Mouse (Mus musculus) urinary bladder, adult 2 months (tissue): ENCODE results near the gene Aqp2. TPM values are rescaled to one million over a fixed set of nuclear protein-coding genes. Genes with fewer than 3 reads are reported as not detected.

Experiments
- DNase-seq: peaks from one replicate; pipeline ENCODE4 v3.0.0; 2022; ENCODE audit warnings: low spot score
- polyA plus RNA-seq: library from polyadenylated mRNA; depleted of rRNA; stranded (reverse); fragments of >200 nt; gene quantifications from 2 replicates; pipeline ENCODE4 v1.2.3, GENCODE M21; 2012

The Aqp2 gene
- polyA plus RNA-seq, 1 experiment, result not detected

GRCm38 (mm10) chr15:99590429-99591084 is 11.7 kb downstream of the Aqp2 start, which contains the start of gene Aqp5:
Gene Aqp5, plus strand, starts transcription at chr15:99590782.
- no peak for DNase-seq

GRCm38 (mm10) chr15:99592177-99592576 is 13.3 kb downstream of the Aqp2 start:
- DNase-seq, result no peak

- no peak for DNase-seq
Measured at GRCm38 (mm10) chr15:99592877-99593276, 14.0 kb downstream of the Aqp2 start.

GRCm38 (mm10) chr15:99594951-99595350 is 16.1 kb downstream of the Aqp2 start:
- DNase-seq, result no peak

GRCm38 (mm10) chr15:99596056-99596687 is 17.3 kb downstream of the Aqp2 start:
- DNase-seq, result peak; percentile 66

GRCm38 (mm10) chr15:99596841-99597240 is 18.0 kb downstream of the Aqp2 start:
- no peak for DNase-seq

GRCm38 (mm10) chr15:99597596-99597995 is 18.7 kb downstream of the Aqp2 start:
- DNase-seq, result no peak

GRCm38 (mm10) chr15:99599245-99600070 is 20.6 kb downstream of the Aqp2 start:
- DNase-seq, result no peak

- DNase-seq, result no peak
Measured at GRCm38 (mm10) chr15:99600986-99601822, 22.3 kb downstream of the Aqp2 start, which contains the start of gene Aqp6. Gene Aqp6, plus strand, starts transcription at chr15:99601400.

GRCm38 (mm10) chr15:99601823-99602120 is 22.9 kb downstream of the Aqp2 start:
- no peak for DNase-seq

- DNase-seq, result no peak
Measured at GRCm38 (mm10) chr15:99602206-99602820, 23.5 kb downstream of the Aqp2 start.

GRCm38 (mm10) chr15:99603216-99603615 is 24.4 kb downstream of the Aqp2 start:
- no peak for DNase-seq

- DNase-seq, result no peak
Measured at GRCm38 (mm10) chr15:99605595-99605994, 26.7 kb downstream of the Aqp2 start.

GRCm38 (mm10) chr15:99606515-99606914 is 27.7 kb downstream of the Aqp2 start:
- DNase-seq, result no peak

- no peak for DNase-seq
Measured at GRCm38 (mm10) chr15:99607388-99608113, 28.7 kb downstream of the Aqp2 start.

GRCm38 (mm10) chr15:99608382-99609125 is 29.7 kb downstream of the Aqp2 start:
- no peak for DNase-seq

GRCm38 (mm10) chr15:99611563-99611962 is 32.7 kb downstream of the Aqp2 start:
- DNase-seq, result no peak

GRCm38 (mm10) chr15:99614273-99614672 is 35.4 kb downstream of the Aqp2 start:
- no peak for DNase-seq

- DNase-seq, result no peak
Measured at GRCm38 (mm10) chr15:99614753-99615152, 35.9 kb downstream of the Aqp2 start.

- DNase-seq, result no peak
Measured at GRCm38 (mm10) chr15:99615246-99615645, 36.4 kb downstream of the Aqp2 start.
